Mouse (Mus musculus) left cerebral cortex, adult 18-20 months (tissue): ENCODE measurements around the gene Zfp599. TPM values are rescaled to one million over a fixed set of nuclear protein-coding genes. Genes with fewer than 3 reads are reported as not detected.

ENCODE experiments used
- DNase-seq, 2 experiments: peaks; one replicate each; pipeline ENCODE4 v3.0.0; 2021 to 2022; ENCODE audit warnings: low spot score in 2 of 2, mixed read lengths in 1 of 2
- total RNA-seq, 2 experiments: library from RNA; stranded (reverse); gene quantifications; 2 replicates each; pipeline ENCODE4 v1.2.3; 2021

Zfp599 gene
- total RNA-seq, 2 experiments from 2014 or later = 4.3 to 4.4 TPM

DNA sequence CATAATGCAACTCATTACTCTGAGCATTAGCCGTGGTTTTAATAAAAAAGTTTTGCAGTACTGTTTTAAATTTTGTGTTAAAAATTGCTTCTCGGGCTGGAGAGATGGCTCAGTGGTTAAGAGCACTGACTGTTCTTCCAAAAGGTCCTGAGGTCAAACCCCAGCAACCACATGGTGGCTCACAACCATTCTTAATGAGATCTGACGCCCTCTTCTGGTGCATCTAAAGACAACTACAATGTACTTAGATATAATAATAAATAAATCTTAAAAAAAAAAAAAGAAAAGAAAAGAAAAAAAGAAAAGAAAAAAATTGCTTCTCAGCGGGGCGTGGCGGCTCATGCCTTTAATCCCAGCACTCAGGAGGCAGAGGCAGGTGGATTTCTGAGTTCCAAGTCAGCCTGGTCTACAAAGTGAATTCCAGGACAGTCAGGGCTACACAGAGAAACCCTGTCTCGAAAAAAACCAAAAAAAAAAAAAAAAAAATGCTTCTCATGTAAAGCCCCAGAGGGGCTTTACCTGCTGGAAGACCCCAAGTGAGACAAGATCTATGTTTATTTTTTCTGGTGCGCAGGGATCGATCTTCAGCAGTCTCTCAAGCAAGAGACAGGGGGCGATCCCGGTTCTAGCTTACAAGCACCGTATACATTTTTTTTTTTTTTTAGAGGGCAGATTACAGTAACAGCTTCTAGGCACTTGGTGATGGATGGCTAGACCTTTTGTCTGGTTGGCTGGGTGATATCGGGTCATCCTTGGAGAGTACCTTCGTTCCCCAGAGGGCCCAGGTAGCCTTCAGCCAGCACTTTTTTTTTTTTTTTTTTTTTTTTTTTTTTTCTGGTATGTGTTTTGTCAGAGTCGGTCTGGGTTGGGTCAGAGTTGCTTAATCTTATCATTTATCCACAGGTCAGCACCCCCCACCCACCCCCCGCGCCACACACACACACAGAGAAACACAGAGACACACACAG is 34.9 kb downstream of the Zfp599 start:
- DNase-seq = peak in 1 of 2 experiments; percentile 10

- DNase-seq = no peak
Observed at GRCm38 (mm10) chr9:22224066-22224465, 35.6 kb downstream of the Zfp599 start.

DNA sequence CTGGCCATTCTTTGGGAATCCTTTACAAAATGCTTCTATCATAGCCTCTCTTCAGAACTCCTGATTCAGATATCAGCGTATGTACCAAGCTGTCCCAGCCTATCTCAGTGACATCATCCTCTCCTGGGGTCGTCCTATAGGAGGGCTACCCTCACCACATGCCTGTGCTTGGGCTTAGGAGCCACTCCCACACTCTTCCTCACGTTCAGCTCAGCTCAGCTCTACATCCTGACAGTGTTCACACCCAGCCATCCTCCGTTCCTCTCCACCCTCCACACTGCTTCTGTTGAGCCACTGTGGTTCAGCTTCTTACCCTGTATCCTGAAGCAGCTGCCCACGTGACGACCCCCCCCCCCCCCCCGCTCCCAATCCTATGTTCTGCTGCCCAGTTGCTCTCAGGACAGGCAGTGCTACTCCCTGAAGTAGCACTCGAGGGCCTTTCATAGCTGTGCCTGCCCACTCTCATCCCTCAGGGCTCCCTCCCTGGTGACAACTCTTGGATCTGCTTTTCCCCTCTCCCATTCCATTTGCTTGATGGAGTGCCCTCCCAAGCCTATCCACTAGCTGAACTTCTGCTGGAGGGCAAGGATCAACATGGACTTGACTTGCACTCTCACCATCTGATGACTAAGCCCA is 41.7 kb downstream of the Zfp599 start:
- DNase-seq = no peak

DNA sequence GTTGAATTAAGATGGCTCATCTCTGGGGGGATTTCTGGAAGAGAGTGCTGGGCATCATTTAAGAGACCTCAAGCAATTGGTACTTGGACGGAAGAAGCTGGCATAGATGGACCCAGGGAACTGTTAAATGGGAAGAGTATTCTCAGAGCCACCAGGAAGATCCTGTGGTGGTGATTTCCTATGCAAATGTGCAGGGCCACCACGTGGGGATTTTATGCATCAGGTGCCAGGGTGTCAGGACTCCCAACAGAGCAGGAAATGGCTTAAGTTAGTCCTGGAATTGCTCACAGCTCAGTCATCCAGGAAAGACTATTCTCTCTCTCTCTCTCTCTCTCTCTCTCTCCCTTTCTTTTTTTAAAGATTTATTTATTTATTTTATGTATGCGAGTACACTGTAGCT is 43.0 kb downstream of the Zfp599 start:
- DNase-seq = no peak

DNA sequence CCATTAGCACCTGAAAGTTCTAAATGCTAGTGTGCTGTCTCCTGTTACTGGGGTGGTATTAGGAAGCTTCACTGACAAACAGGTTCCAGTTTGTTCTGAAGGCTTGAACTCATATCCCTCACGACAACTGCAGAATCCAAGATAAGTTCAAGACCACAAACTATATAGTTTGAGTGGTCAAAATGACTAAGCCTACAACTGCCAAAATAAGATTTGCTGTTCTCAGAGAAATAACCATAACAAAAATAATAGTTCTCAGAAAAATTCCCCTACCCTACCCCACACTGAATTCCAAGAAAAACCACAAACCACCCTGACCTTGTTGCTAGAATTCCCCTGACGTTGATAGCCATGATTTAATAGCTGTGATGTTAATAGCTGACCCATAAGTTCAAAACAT is 45.1 kb downstream of the Zfp599 start:
- no peak for DNase-seq

DNA sequence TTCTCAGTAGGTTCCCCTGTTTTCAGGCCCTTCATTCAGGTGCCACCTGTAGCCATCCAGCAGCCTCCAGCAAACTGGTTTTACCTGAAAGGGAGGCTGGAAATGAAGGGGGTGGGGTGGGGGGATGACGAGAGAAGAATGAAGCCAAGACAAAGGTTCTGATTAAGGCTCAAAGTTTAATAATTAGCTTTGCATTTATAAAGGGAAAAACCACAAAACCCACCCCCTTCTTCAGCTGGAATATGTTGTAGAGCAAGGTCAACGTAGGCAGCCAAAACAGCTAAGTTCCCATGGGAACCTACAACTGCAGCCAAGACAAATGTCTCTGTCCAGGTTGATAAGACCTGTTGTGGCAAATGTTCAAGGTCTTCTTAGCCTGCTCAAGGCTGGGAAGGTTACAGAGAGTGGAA is 45.9 kb downstream of the Zfp599 start:
- DNase-seq = no peak

Other genes with a start within 250 kb of the Zfp599 start
- 100 to 1,000 TPM; 144 TPM for gene Elavl3, start 207.9 kb downstream of the Zfp599 start, total RNA-seq
- 1 to 10 TPM; 1.4 to 3.8 TPM for gene Gm49318, start 188.6 kb downstream of the Zfp599 start, total RNA-seq
- 10 to 100 TPM; 19.8 to 21.1 TPM for gene Zfp653, start 188.5 kb downstream of the Zfp599 start, total RNA-seq
- 10 to 100 TPM; 43.0 to 49.9 TPM for gene Ecsit, start 174.5 kb downstream of the Zfp599 start, total RNA-seq
- under 1 TPM; 0.56 to 0.87 TPM for gene Cnn1, start 160.7 kb downstream of the Zfp599 start, total RNA-seq
- gene Elof1, start 142.7 kb downstream of the Zfp599 start, total RNA-seq = 10 to 100 TPM; 64.7 to 65.0 TPM
- gene Acp5, start 124.2 kb downstream of the Zfp599 start, total RNA-seq = under 1 TPM; 0.59 to 0.63 TPM
- gene Pigyl, start 103.0 kb downstream of the Zfp599 start, total RNA-seq = 10 to 100 TPM; 39.8 to 40.6 TPM
- gene Zfp872, start 71.8 kb downstream of the Zfp599 start, total RNA-seq = not detected
- 10 to 100 TPM; 20.4 to 21.0 TPM for gene Zfp809, start 34.2 kb downstream of the Zfp599 start, total RNA-seq
- gene Zfp810, start 47.8 kb upstream of the Zfp599 start, total RNA-seq = 10 to 100 TPM; 13.5 to 15.2 TPM
- gene Anln, start 129.3 kb upstream of the Zfp599 start, total RNA-seq = 10 to 100 TPM; 11.7 to 13.7 TPM
- 1 to 10 TPM; 7.4 to 9.8 TPM for gene 9530077C05Rik, start 151.6 kb upstream of the Zfp599 start, total RNA-seq
- not detected for gene Gm17545, start 194.4 kb upstream of the Zfp599 start, total RNA-seq
- 10 to 100 TPM; 42.4 to 45.4 TPM for gene Rp9, start 209.8 kb upstream of the Zfp599 start, total RNA-seq
- 10 to 100 TPM; 41.9 to 42.0 TPM for gene Bbs9, start 215.8 kb upstream of the Zfp599 start, total RNA-seq